Mouse (Mus musculus) CH12.LX (cell line): ENCODE measurements around the gene Ankrd63. TPM values are rescaled to one million over a fixed set of nuclear protein-coding genes. Genes with fewer than 3 reads are reported as not detected.

ENCODE experiments used
- DNase-seq: peaks from one replicate; pipeline ENCODE4 v3.0.0-alpha.2; 2013; ENCODE audit errors: extremely low read depth
- H3K27ac ChIP-seq: 2 replicates; pipeline ENCODE4 v1.5.1; 2012; ENCODE audit warnings: low read depth, mild to moderate bottlenecking, control low read depth, moderate library complexity; ENCODE audit not compliant: insufficient read depth
- H3K27me3 ChIP-seq: replicated peaks from 2 replicates; pipeline ENCODE3; 2012; ENCODE audit warnings: inconsistent platforms
- H3K36me3 ChIP-seq, 2 experiments: replicated peaks in 1 of 2; 2 replicates each; pipeline versions ENCODE3 to v1.6.1; 2012; ENCODE audit warnings: inconsistent platforms in 1 of 2, low read length in 1 of 2, mild to moderate bottlenecking in 1 of 2, mixed read lengths in 1 of 2, moderate library complexity in 1 of 2; ENCODE audit not compliant: control insufficient read depth in 1 of 2, insufficient read depth in 1 of 2
- H3K4me1 ChIP-seq, 2 experiments: 2 replicates each; pipeline ENCODE4 v1.6.1; 2012; ENCODE audit warnings: inconsistent platforms in 1 of 2, moderate library complexity in 1 of 2; ENCODE audit not compliant: insufficient read depth in 2 of 2, control insufficient read depth in 1 of 2
- H3K4me2 ChIP-seq: 2 replicates; pipeline ENCODE4 v1.6.1; 2012; ENCODE audit warnings: low read depth, mild to moderate bottlenecking, control low read depth; ENCODE audit not compliant: poor library complexity, insufficient read depth, severe bottlenecking
- H3K4me3 ChIP-seq, 3 experiments: fragments of 150-350 bp in 1 of 3; sonication (generic) in 1 of 3; replicated peaks in 1 of 3; 2 replicates each; pipeline versions ENCODE3 to v1.5.1; 2011 to 2012; ENCODE audit warnings: low read depth in 2 of 3, low read length in 2 of 3, mild to moderate bottlenecking in 2 of 3, moderate library complexity in 2 of 3, control low read depth in 1 of 3, improper control_type of control experiment in 1 of 3, inconsistent platforms in 1 of 3, mixed read lengths in 1 of 3; ENCODE audit not compliant: poor library complexity in 1 of 3
- H3K79me2 ChIP-seq: replicated peaks from 2 replicates; pipeline ENCODE4 v1.6.1; 2012; ENCODE audit warnings: mild to moderate bottlenecking, moderate library complexity; ENCODE audit not compliant: control insufficient read depth, poor library complexity, insufficient read depth, severe bottlenecking; ENCODE audit errors: extremely low read depth
- H3K9ac ChIP-seq: 2 replicates; pipeline ENCODE4 v1.6.1; 2012; ENCODE audit warnings: low read depth, mild to moderate bottlenecking, control low read depth, moderate library complexity; ENCODE audit not compliant: insufficient read depth
- H3K9me3 ChIP-seq: replicated peaks from 2 replicates; pipeline ENCODE3; 2012; ENCODE audit warnings: low read length, inconsistent platforms, mixed read lengths
- BHLHE40 ChIP-seq: IDR thresholded peaks from 2 replicates; pipeline ENCODE4 v1.6.1; 2011; ENCODE audit warnings: mild to moderate bottlenecking, low read depth, low read length, improper control_type of control experiment
- CHD2 ChIP-seq: IDR thresholded peaks from 2 replicates; pipeline ENCODE4 v1.6.1; 2011; ENCODE audit warnings: low read length, improper control_type of control experiment
- CTCF ChIP-seq, 2 experiments: IDR thresholded peaks in 1 of 2; conservative IDR thresholded peaks in 1 of 2; 2 replicates each; pipeline ENCODE4 v1.5.1; 2011 to 2012; ENCODE audit warnings: low read depth in 2 of 2, low read length in 2 of 2, improper control_type of control experiment in 1 of 2, inconsistent platforms in 1 of 2, mild to moderate bottlenecking in 1 of 2, moderate library complexity in 1 of 2
- E2F4 ChIP-seq: IDR thresholded peaks from 2 replicates; pipeline ENCODE4 v1.6.1; 2011; ENCODE audit warnings: low read depth, low read length, improper control_type of control experiment; ENCODE audit not compliant: insufficient replicate concordance
- ELF1 ChIP-seq: IDR thresholded peaks from 2 replicates; pipeline ENCODE4 v1.6.1; 2014; ENCODE audit warnings: low read depth, mild to moderate bottlenecking, inconsistent platforms, low read length, improper control_type of control experiment
- GABPA ChIP-seq: IDR thresholded peaks from 2 replicates; pipeline ENCODE4 v1.6.1; 2012; ENCODE audit warnings: low read depth, low read length, improper control_type of control experiment, inconsistent platforms; ENCODE audit not compliant: insufficient replicate concordance
- HCFC1 ChIP-seq: IDR thresholded peaks from 2 replicates; pipeline ENCODE4 v1.6.1; 2012; ENCODE audit warnings: low read depth, mild to moderate bottlenecking, inconsistent platforms, low read length, improper control_type of control experiment
- IRF4 ChIP-seq: IDR thresholded peaks from 2 replicates; pipeline ENCODE4 v1.6.1; 2014; ENCODE audit warnings: low read depth, mild to moderate bottlenecking, inconsistent platforms, low read length, improper control_type of control experiment
- JUND ChIP-seq: conservative IDR thresholded peaks from 2 replicates; pipeline ENCODE4 v1.6.1; 2011; ENCODE audit warnings: low read depth, low read length, improper control_type of control experiment
- MAFK ChIP-seq: IDR thresholded peaks from 2 replicates; pipeline ENCODE4 v1.6.1; 2011; ENCODE audit warnings: low read length, improper control_type of control experiment; ENCODE audit not compliant: insufficient replicate concordance
- MAX ChIP-seq: IDR thresholded peaks from 2 replicates; pipeline ENCODE4 v1.6.1; 2011; ENCODE audit warnings: low read length, improper control_type of control experiment
- MEF2A ChIP-seq: IDR thresholded peaks from 2 replicates; pipeline ENCODE4 v1.6.1; 2014; ENCODE audit warnings: low read depth, mild to moderate bottlenecking, inconsistent platforms, low read length, improper control_type of control experiment, borderline replicate concordance
- MYC ChIP-seq: IDR thresholded peaks from 2 replicates; pipeline ENCODE4 v1.6.1; 2011; ENCODE audit warnings: low read depth, mild to moderate bottlenecking, improper control_type of control experiment, low read length
- NRF1 ChIP-seq: IDR thresholded peaks from 2 replicates; pipeline ENCODE4 v1.6.1; 2014; ENCODE audit warnings: low read depth, mild to moderate bottlenecking, inconsistent platforms, low read length, improper control_type of control experiment, moderate library complexity
- PAX5 ChIP-seq: IDR thresholded peaks from 2 replicates; pipeline ENCODE4 v1.6.1; 2012; ENCODE audit warnings: low read length, inconsistent platforms, mixed read lengths
- RCOR1 ChIP-seq: conservative IDR thresholded peaks from 2 replicates; pipeline ENCODE4 v1.6.1; 2012; ENCODE audit warnings: low read depth, mild to moderate bottlenecking, inconsistent platforms, low read length, improper control_type of control experiment
- SIN3A ChIP-seq: IDR thresholded peaks from 2 replicates; pipeline ENCODE4 v1.6.1; 2012; ENCODE audit warnings: low read length, improper control_type of control experiment, inconsistent platforms
- SMC3 ChIP-seq: IDR thresholded peaks from 2 replicates; pipeline ENCODE4 v1.6.1; 2011; ENCODE audit warnings: low read depth, low read length, improper control_type of control experiment
- TCF12 ChIP-seq: IDR thresholded peaks from 2 replicates; pipeline ENCODE4 v1.6.1; 2014; ENCODE audit warnings: low read depth, mild to moderate bottlenecking, inconsistent platforms, low read length, improper control_type of control experiment
- UBTF ChIP-seq: IDR thresholded peaks from 2 replicates; pipeline ENCODE4 v1.6.1; 2012; ENCODE audit warnings: low read depth, mild to moderate bottlenecking, inconsistent platforms, low read length, improper control_type of control experiment, moderate library complexity
- USF2 ChIP-seq: conservative IDR thresholded peaks from 2 replicates; pipeline ENCODE4 v1.6.1; 2011; ENCODE audit warnings: low read depth, low read length, improper control_type of control experiment
- ZC3H11A ChIP-seq: IDR thresholded peaks from 2 replicates; pipeline ENCODE4 v1.6.1; 2012; ENCODE audit warnings: low read depth, mild to moderate bottlenecking, inconsistent platforms, low read length, improper control_type of control experiment
- ZKSCAN1 ChIP-seq: IDR thresholded peaks from 2 replicates; pipeline ENCODE4 v1.6.1; 2012; ENCODE audit warnings: low read depth, inconsistent platforms, low read length, improper control_type of control experiment, borderline replicate concordance
- ZMIZ1 ChIP-seq: IDR thresholded peaks from 2 replicates; pipeline ENCODE4 v1.6.1; 2012; ENCODE audit warnings: low read depth, mild to moderate bottlenecking, inconsistent platforms, low read length, improper control_type of control experiment
- ZNF384 ChIP-seq: IDR thresholded peaks from 2 replicates; pipeline ENCODE4 v1.6.1; 2012; ENCODE audit warnings: low read depth, low read length, improper control_type of control experiment, inconsistent platforms
- dilution Hi-C: fragments of 300-500 bp; cut with MboI; formaldehyde crosslinking; loops from 2 replicates; pipeline ENCODE4 v1.14.3; 2020; ENCODE audit warnings: low sequenced_read_pairs; ENCODE audit not compliant: extremely low pct_unique_long_range_greater_than_20kb, extremely low pct_ligation_motif_present
- in situ Hi-C: fragments of 300-500 bp; cut with MboI; formaldehyde crosslinking; loops from 3 replicates; pipeline ENCODE4 v1.14.3; 2019; ENCODE audit warnings: low sequenced_read_pairs, low pct_ligation_motif_present, low pct_unique_long_range_greater_than_20kb, mixed read lengths
- polyA plus RNA-seq: library from polyadenylated mRNA; unstranded; fragments of >175 nt; gene quantifications from 2 replicates; pipeline ENCODE4 v1.2.1, GENCODE M21; 2012; ENCODE audit warnings: low read depth; ENCODE audit not compliant: insufficient read length
- total RNA-seq, 2 experiments: library from RNA; depleted of rRNA; stranded (reverse); fragments of 300-350 nt in 1 of 2; fragments of >200 nt in 1 of 2; gene quantifications; 2 replicates each; pipeline ENCODE4 v1.2.3; 2012 to 2014

The Ankrd63 gene
- total and polyA plus RNA-seq, 3 experiments = 0.07 TPM; not detected in 2

GRCm38 (mm10) chr2:118733341-118733740, 29.6 kb upstream of the Ankrd63 start:
- no peak overlapping the region for H3K4me3 ChIP-seq
- H3K27ac ChIP-seq = no peak overlapping the region
- no peak overlapping the region for H3K9ac ChIP-seq
- no peak overlapping the region for H3K4me2 ChIP-seq
- H3K9me3 ChIP-seq = no peaks in the 10 kb centered on the region
- dilution Hi-C loops (no loop called here), in situ Hi-C loops (loop anchor here (10.0 to 25.0 kb wide), 2 partner anchors 89 to 246 kb away; partner anchors contain the start of gene Srp14)
- no peak for TF ChIP-seq UBTF
- no peak for TF ChIP-seq ZNF384
- TF ChIP-seq HCFC1 = no peak
- TF ChIP-seq USF2 = no peak
- TF ChIP-seq ZMIZ1 = no peak
- TF ChIP-seq TCF12 = no peak
- no peak for TF ChIP-seq PAX5
- TF ChIP-seq NRF1 = no peak
- no peak for TF ChIP-seq RCOR1
- TF ChIP-seq MAFK = no peak
- TF ChIP-seq GABPA = no peak
- TF ChIP-seq, all 38 proteins: peak for 0
- DNase-seq = no peak
- peaks cover 11 to 25% of the 10 kb centered on the region in 2 experiments; a peak in 3 of 4 replicates for H3K4me1 ChIP-seq
- H3K27me3 ChIP-seq = peaks cover 12% of the 10 kb centered on the region
- H3K36me3 ChIP-seq = no peaks in the 10 kb centered on the region
- H3K79me2 ChIP-seq = no peaks in the 10 kb centered on the region

- no peak overlapping the region for H3K4me2 ChIP-seq
- peaks cover 12 to 32% of the 10 kb centered on the region in 2 experiments; a peak in 3 of 4 replicates for H3K4me1 ChIP-seq
- no peak overlapping the region for H3K4me3 ChIP-seq
- DNase-seq = no peak
- H3K27me3 ChIP-seq = peaks cover 12% of the 10 kb centered on the region
- H3K27ac ChIP-seq = no peak overlapping the region
- in situ Hi-C loops (loop anchor here (10.0 to 25.0 kb wide), 2 partner anchors 87 to 245 kb away; partner anchors contain the start of gene Srp14), dilution Hi-C loops (no loop called here)
- no peak overlapping the region for H3K9ac ChIP-seq
- H3K79me2 ChIP-seq = no peaks in the 10 kb centered on the region
- no peak for TF ChIP-seq PAX5
- TF ChIP-seq TCF12 = no peak
- TF ChIP-seq BHLHE40 = peak; percentile 49; the same call in 1 of the 2 replicates
- H3K36me3 ChIP-seq = no peaks in the 10 kb centered on the region
- no peaks in the 10 kb centered on the region for H3K9me3 ChIP-seq
These were observed 28.2 kb upstream of the Ankrd63 start for GRCm38 (mm10) chr2:118731981-118732380.

- H3K4me2 ChIP-seq = no peak overlapping the region
- no peaks in the 10 kb centered on the region for H3K9me3 ChIP-seq
- H3K27me3 ChIP-seq = peaks cover 8% of the 10 kb centered on the region
- DNase-seq = peak; percentile 66
- no peak overlapping the region for H3K9ac ChIP-seq
- H3K79me2 ChIP-seq = no peaks in the 10 kb centered on the region
- peaks cover 16 to 46% of the 10 kb centered on the region in 2 experiments; a peak in 3 of 4 replicates for H3K4me1 ChIP-seq
- no peak overlapping the region for H3K27ac ChIP-seq
- H3K4me3 ChIP-seq = no peak overlapping the region
- dilution Hi-C loops = no loop called here
- H3K36me3 ChIP-seq = peaks cover 0 to 5% of the 10 kb centered on the region in 2 experiments
- in situ Hi-C loops = loop anchor here (10.0 to 25.0 kb wide), 2 partner anchors 86 to 243 kb away; partner anchors contain the start of gene Srp14
- TF ChIP-seq NRF1 (no peak), BHLHE40 (no peak), ZMIZ1 (no peak), SIN3A (no peak), USF2 (no peak), SMC3 (peak; percentile 86), ZC3H11A (peak; percentile 12; the same call in 1 of the 2 replicates), E2F4 (no peak), MAX (no peak), MYC (no peak), MAFK (no peak), IRF4 (no peak), CTCF (conservative IDR thresholded peaks at IDR 0.05 in 1 of 2, IDR thresholded peaks at IDR 0.05 in 1 of 2; ENCODE audit: low read depth in 2 of 2, low read length in 2 of 2) (peak; percentile 27 to 92; a peak in 2 of 4 replicates), UBTF (no peak), ELF1 (peak; percentile 59; the same call in 1 of the 2 replicates), JUND (no peak), MEF2A (no peak), CHD2 (no peak), ZKSCAN1 (no peak)
These were observed 26.8 kb upstream of the Ankrd63 start for GRCm38 (mm10) chr2:118730622-118730915.
